Comparison of ENCODE assay signal across 13 mouse cellular contexts in the genomic region with DNA sequence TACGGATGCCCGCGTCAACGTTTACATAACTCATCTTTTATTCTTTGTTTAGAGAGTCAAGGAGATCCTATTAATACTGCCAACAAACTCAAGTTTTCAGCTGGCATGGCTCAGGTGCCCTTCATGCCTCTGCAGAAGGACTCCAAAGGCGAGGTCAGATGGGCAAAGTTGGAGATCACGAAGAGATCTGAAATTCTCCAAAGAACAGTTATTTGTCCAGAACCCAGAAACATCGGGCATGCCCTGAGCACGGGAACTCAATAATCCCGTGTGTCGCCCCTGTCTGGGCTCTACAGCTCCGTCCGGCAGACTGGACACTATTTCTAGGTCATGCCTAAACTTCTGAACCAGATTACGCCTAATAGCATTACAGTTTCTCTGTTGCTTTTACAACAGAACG.
"Had no signal": no experiment of that assay in that cellular context is flagged by ENCODE, and none has a peak within 500 bp of the region (broad histone marks: within the 10 kb centered on the region; RNA-seq: fewer than 3 reads in every experiment).

No protein-coding gene starts in this region.

- H3K4me3 ChIP-seq: layer of hippocampus, adult 2 months; limb, embryonic 10.5 days; limb, embryonic 13.5 days; liver, embryonic 12.5 days; liver, embryonic 15.5 days; lung, embryonic 15.5 days; megakaryocyte, embryonic 14.5 days; midbrain, embryonic 15.5 days; neural tube, embryonic 12.5 days; neural tube, embryonic 15.5 days had no signal

- H3K36me3 ChIP-seq: liver, embryonic 12.5 days; liver, embryonic 15.5 days; lung, embryonic 15.5 days; midbrain, embryonic 15.5 days; neural tube, embryonic 12.5 days; neural tube, embryonic 15.5 days had no signal

- H3K9me3 ChIP-seq: limb, embryonic 10.5 days; limb, embryonic 13.5 days; liver, embryonic 12.5 days; liver, embryonic 15.5 days; lung, embryonic 15.5 days; midbrain, embryonic 15.5 days; neural tube, embryonic 12.5 days; neural tube, embryonic 15.5 days had no signal

- H3K4me2 ChIP-seq: limb, embryonic 13.5 days; liver, embryonic 12.5 days; liver, embryonic 15.5 days; midbrain, embryonic 11.5 days; midbrain, embryonic 15.5 days; neural tube, embryonic 12.5 days; neural tube, embryonic 15.5 days had no signal

- H3K27ac ChIP-seq: kidney, postnatal 0 days; layer of hippocampus, adult 2 months; limb, embryonic 10.5 days; limb, embryonic 13.5 days; liver, embryonic 12.5 days; liver, embryonic 15.5 days; midbrain, embryonic 15.5 days; neural tube, embryonic 12.5 days; neural tube, embryonic 15.5 days had no signal

- H3K27me3 ChIP-seq: lung, embryonic 15.5 days; midbrain, embryonic 15.5 days; neural tube, embryonic 12.5 days; neural tube, embryonic 15.5 days had no signal

- ATAC-seq: liver, embryonic 12.5 days; midbrain, embryonic 15.5 days had no signal

- H3K9ac ChIP-seq: limb, embryonic 13.5 days; liver, embryonic 12.5 days; liver, embryonic 15.5 days; lung, embryonic 15.5 days; midbrain, embryonic 15.5 days; neural tube, embryonic 12.5 days; neural tube, embryonic 15.5 days had no signal

- DNase-seq: layer of hippocampus, adult 9-11 months had no signal
